Mouse (Mus musculus) embryonic facial prominence, embryonic 11.5 days (tissue): ENCODE measurements around the gene Smco3. TPM values are rescaled to one million over a fixed set of nuclear protein-coding genes. Genes with fewer than 3 reads are reported as not detected.

Experiments used
- ATAC-seq: fragments of 200-750 bp; cut with Nextera tagmentation; replicated peaks from 2 replicates; pipeline ENCODE4 v1.8.0; 2017; ENCODE audit warnings: low read depth; ENCODE audit not compliant: insufficient number of reproducible peaks, low FRiP score, low TSS enrichment
- DNase-seq: peaks from one replicate; pipeline ENCODE4 v3.0.0-alpha.2; 2015; ENCODE audit warnings: low spot score
- H3K27ac ChIP-seq: fragments of 300-500 bp; sonication (generic); replicated peaks from 2 replicates; pipeline ENCODE4 v1.5.1; 2014; ENCODE audit warnings: mild to moderate bottlenecking, low read depth, low read length, control low read depth
- H3K27me3 ChIP-seq: fragments of 300-500 bp; sonication (generic); 2 replicates; pipeline ENCODE4 v1.6.1; 2014; ENCODE audit warnings: mild to moderate bottlenecking, low read length, moderate library complexity, mixed read lengths; ENCODE audit not compliant: control insufficient read depth, insufficient read depth
- H3K36me3 ChIP-seq: fragments of 300-500 bp; sonication (generic); replicated peaks from 2 replicates; pipeline ENCODE4 v1.6.1; 2014; ENCODE audit warnings: low read depth, mild to moderate bottlenecking, low read length, moderate library complexity, mixed read lengths; ENCODE audit not compliant: control insufficient read depth, insufficient read depth
- H3K4me1 ChIP-seq: fragments of 300-500 bp; sonication (generic); 2 replicates; pipeline ENCODE4 v1.6.1; 2014; ENCODE audit warnings: low read length, mixed read lengths; ENCODE audit not compliant: control insufficient read depth, insufficient read depth
- H3K4me2 ChIP-seq: fragments of 300-500 bp; sonication (generic); 2 replicates; pipeline ENCODE4 v1.6.1; 2014; ENCODE audit warnings: low read depth, mild to moderate bottlenecking, control low read depth, low read length, moderate library complexity
- H3K4me3 ChIP-seq: fragments of 300-500 bp; sonication (generic); 2 replicates; pipeline ENCODE4 v1.5.1; 2014; ENCODE audit warnings: low read depth, low read length, control low read depth
- H3K9ac ChIP-seq: fragments of 300-500 bp; sonication (generic); replicated peaks from 2 replicates; pipeline ENCODE4 v1.6.1; 2014; ENCODE audit warnings: mild to moderate bottlenecking, control low read depth, low read length
- H3K9me3 ChIP-seq: fragments of 300-500 bp; sonication (generic); replicated peaks from 2 replicates; pipeline ENCODE4 v1.6.1; 2016; ENCODE audit warnings: mild to moderate bottlenecking, low read length, inconsistent platforms, mixed read lengths; ENCODE audit not compliant: control insufficient read depth
- WGBS: fragments of 180-500 bp; shearing (Covaris S2); extraction: QIAGEN DNeasy Blood & Tissue Kit; methylation state at CpG from one replicate; pipeline ENCODE4 v1.1.7; 2014; 5-methylcytosine and 5-hydroxymethylcytosine counted together
- polyA plus RNA-seq: library from polyadenylated mRNA; unstranded; fragments of >200 nt; fragmentation: Nextera tagmentation; extraction: Ambion mirVana; gene quantifications from 2 replicates; pipeline ENCODE4 v1.2.1, GENCODE M21; 2014

Gene Smco3
- polyA plus RNA-seq, 1 experiment from 2014 or later = 0.74 TPM

GRCm38 (mm10) chr6:136809673-136810072, 25.6 kb downstream of the Smco3 start:
- DNase-seq (no peak), ATAC-seq (no peak)
- Histone ChIP-seq H3K4me3 (no peak overlapping the region), H3K4me2 (peak overlapping the region; percentile 93), H3K9me3 (no peaks in the 10 kb centered on the region), H3K27me3 (no peaks in the 10 kb centered on the region), H3K9ac (no peak overlapping the region), H3K36me3 (peaks cover 10% of the 10 kb centered on the region), H3K27ac (no peak overlapping the region), H3K4me1 (no peaks in the 10 kb centered on the region)
- WGBS = 68% methylated on average over 13 of the region's 13 CpGs

GRCm38 (mm10) chr6:136809077-136809476, 26.2 kb downstream of the Smco3 start:
- no peaks in the 10 kb centered on the region for H3K27me3 ChIP-seq
- no peak overlapping the region for H3K27ac ChIP-seq
- H3K9me3 ChIP-seq = no peaks in the 10 kb centered on the region
- peaks cover 5% of the 10 kb centered on the region for H3K36me3 ChIP-seq
- peak; percentile 19 for DNase-seq
- no peaks in the 10 kb centered on the region for H3K4me1 ChIP-seq
- 30% methylated on average over 14 of the region's 14 CpGs for WGBS
- ATAC-seq = no peak
- peak overlapping the region; percentile 63 for H3K4me3 ChIP-seq
- H3K4me2 ChIP-seq = peak overlapping the region; percentile 93
- peak overlapping the region; percentile 58 for H3K9ac ChIP-seq

- WGBS = under 1% methylated on average over 28 of the region's 28 CpGs
- Histone ChIP-seq H3K9me3 (no peaks in the 10 kb centered on the region), H3K4me1 (no peaks in the 10 kb centered on the region), H3K27ac (no peak overlapping the region), H3K27me3 (no peaks in the 10 kb centered on the region), H3K4me2 (peak overlapping the region; percentile 93), H3K4me3 (peak overlapping the region; percentile 63), H3K36me3 (peaks cover 4% of the 10 kb centered on the region; the same call in 1 of the 2 replicates), H3K9ac (peak overlapping the region; percentile 58)
- no peak for DNase-seq
- ATAC-seq = no peak
These were observed 26.6 kb downstream of the Smco3 start for GRCm38 (mm10) chr6:136808631-136809046.

- peaks cover 4% of the 10 kb centered on the region; the same call in 1 of the 2 replicates for H3K36me3 ChIP-seq
- H3K9ac ChIP-seq = peak within 1 kb of the TSS; percentile 58
- DNase-seq (peak; percentile 96), ATAC-seq (peak; percentile 77)
- peak within 1 kb of the TSS; percentile 62 for H3K27ac ChIP-seq
- H3K27me3 ChIP-seq = no peaks in the 10 kb centered on the region
- peak within 1 kb of the TSS; percentile 93 for H3K4me2 ChIP-seq
- H3K4me1 ChIP-seq = no peaks in the 10 kb centered on the region
- 0% methylated on average over 27 of the region's 34 CpGs for whole genome bisulfite sequencing
- no peaks in the 10 kb centered on the region for H3K9me3 ChIP-seq
- peak within 1 kb of the TSS; percentile 63 for H3K4me3 ChIP-seq
These were observed 27.2 kb downstream of the Smco3 start, which contains the start of gene H2afj for GRCm38 (mm10) chr6:136808014-136808417. TSS of gene H2afj (plus strand) at chr6:136808244.

- peak overlapping the region; percentile 63 for H3K4me3 ChIP-seq
- peak overlapping the region; percentile 37 for H3K4me2 ChIP-seq
- H3K27ac ChIP-seq = peak overlapping the region; percentile 62
- no peaks in the 10 kb centered on the region for H3K4me1 ChIP-seq
- H3K36me3 ChIP-seq = peaks cover 4% of the 10 kb centered on the region; the same call in 1 of the 2 replicates
- ATAC-seq = peak; percentile 2; the same call in 1 of the 2 replicates
- no peaks in the 10 kb centered on the region for H3K9me3 ChIP-seq
- peak; percentile 12 for DNase-seq
- H3K9ac ChIP-seq = peak overlapping the region; percentile 52
- WGBS = 22% methylated on average over 18 of the region's 18 CpGs
- H3K27me3 ChIP-seq = no peaks in the 10 kb centered on the region
These were observed 27.7 kb downstream of the Smco3 start for GRCm38 (mm10) chr6:136807395-136808013.

GRCm38 (mm10) chr6:136806819-136807218, 28.4 kb downstream of the Smco3 start:
- H3K27me3 ChIP-seq = no peaks in the 10 kb centered on the region
- whole genome bisulfite sequencing = 61% methylated on average over 5 of the region's 5 CpGs
- H3K4me1 ChIP-seq = no peaks in the 10 kb centered on the region
- no peaks in the 10 kb centered on the region for H3K9me3 ChIP-seq
- peak overlapping the region; percentile 52; the same call in 1 of the 2 replicates for H3K9ac ChIP-seq
- ATAC-seq (no peak), DNase-seq (no peak)
- no peak overlapping the region for H3K4me2 ChIP-seq
- H3K36me3 ChIP-seq = no peaks in the 10 kb centered on the region
- no peak overlapping the region for H3K27ac ChIP-seq
- H3K4me3 ChIP-seq = no peak overlapping the region

GRCm38 (mm10) chr6:136805409-136805775, 29.9 kb downstream of the Smco3 start:
- WGBS = 91% methylated on average over 1 of the region's 1 CpGs
- H3K4me3 ChIP-seq = no peak overlapping the region
- H3K9ac ChIP-seq = no peak overlapping the region
- H3K9me3 ChIP-seq = no peaks in the 10 kb centered on the region
- DNase-seq = no peak
- no peak overlapping the region for H3K27ac ChIP-seq
- no peak overlapping the region for H3K4me2 ChIP-seq
- no peaks in the 10 kb centered on the region for H3K36me3 ChIP-seq
- H3K27me3 ChIP-seq = no peaks in the 10 kb centered on the region
- H3K4me1 ChIP-seq = no peaks in the 10 kb centered on the region
- no peak for ATAC-seq

- Histone ChIP-seq H3K4me3 (peak overlapping the region; percentile 70), H3K27me3 (no peaks in the 10 kb centered on the region), H3K9ac (peak overlapping the region; percentile 43), H3K4me1 (no peaks in the 10 kb centered on the region), H3K9me3 (no peaks in the 10 kb centered on the region), H3K4me2 (peak overlapping the region; percentile 25; the same call in 1 of the 2 replicates), H3K27ac (peak overlapping the region; percentile 100), H3K36me3 (no peaks in the 10 kb centered on the region)
- WGBS = 35% methylated on average over 9 of the region's 9 CpGs
- ATAC-seq (no peak), DNase-seq (peak; percentile 25)
These were observed 30.4 kb downstream of the Smco3 start for GRCm38 (mm10) chr6:136804705-136805408.
